Mouse (Mus musculus) G1E (cell line): ENCODE data around the gene Nr2c2ap. TPM values are rescaled to one million over a fixed set of nuclear protein-coding genes. Genes with fewer than 3 reads are reported as not detected.

Experiments used
- ATAC-seq: 2 replicates; pipeline ENCODE4 v1.8.0; 2016; ENCODE audit warnings: mild to moderate bottlenecking; ENCODE audit not compliant: insufficient number of reproducible peaks, poor library complexity, low FRiP score, severe bottlenecking; ENCODE audit errors: extremely low read depth
- DNase-seq: peaks from one replicate; pipeline ENCODE4 v3.0.0; 2012; ENCODE audit warnings: low spot score
- H3K27me3 ChIP-seq: 2 replicates; pipeline ENCODE4 v1.6.1; 2012; ENCODE audit warnings: mild to moderate bottlenecking, low read length, inconsistent platforms; ENCODE audit not compliant: insufficient read depth
- H3K36me3 ChIP-seq: replicated peaks from 2 replicates; pipeline ENCODE3; 2012; ENCODE audit warnings: mild to moderate bottlenecking, inconsistent platforms
- H3K4me1 ChIP-seq: 2 replicates; pipeline ENCODE4 v1.6.1; 2012; ENCODE audit warnings: low read depth, low read length, inconsistent platforms, mixed read lengths; ENCODE audit not compliant: insufficient read depth
- H3K4me3 ChIP-seq: 2 replicates; pipeline ENCODE4 v1.5.1; 2012; ENCODE audit warnings: low read depth, mild to moderate bottlenecking, inconsistent platforms, low read length, moderate library complexity, mixed read lengths
- H3K9me3 ChIP-seq: replicated peaks from 2 replicates; pipeline ENCODE4 v1.6.1; 2012; ENCODE audit warnings: inconsistent platforms
- CTCF ChIP-seq: IDR thresholded peaks from 2 replicates; pipeline ENCODE4 v1.5.1; 2012; ENCODE audit warnings: low read depth, low read length, inconsistent platforms, mixed read lengths
- GATA1 ChIP-seq: IDR thresholded peaks from 2 replicates; pipeline ENCODE4 v1.6.1; 2012; ENCODE audit warnings: borderline replicate concordance, low read length, inconsistent platforms, mixed read lengths
- GATA2 ChIP-seq: IDR thresholded peaks from 2 replicates; pipeline ENCODE4 v1.6.1; 2012; ENCODE audit warnings: low read depth, low read length, inconsistent platforms, borderline replicate concordance
- POLR2AphosphoS5 ChIP-seq: IDR thresholded peaks from 2 replicates; pipeline ENCODE4 v1.6.1; 2012; ENCODE audit warnings: low read depth, low read length, inconsistent platforms; ENCODE audit not compliant: insufficient replicate concordance
- TAL1 ChIP-seq: conservative IDR thresholded peaks from 2 replicates; pipeline ENCODE4 v1.6.1; 2012; ENCODE audit warnings: low read depth, low read length, inconsistent platforms, mixed read lengths
- polyA plus RNA-seq: library from polyadenylated mRNA; stranded (reverse); fragments of >175 nt; gene quantifications from 2 replicates; pipeline ENCODE4 v1.2.3, GENCODE M21; 2012
- total RNA-seq, 2 experiments: library from RNA; stranded (forward) in 1 of 2; stranded (reverse) in 1 of 2; fragments of 200-1000 nt in 1 of 2; fragments of >200 nt in 1 of 2; fragmentation: Nextera tagmentation in 1 of 2; gene quantifications; 2 replicates each; pipeline ENCODE4 v1.2.3; 2014 to 2017

Nr2c2ap gene
- total and polyA plus RNA-seq, 3 experiments, result 8.5 to 19.4 (median 12.0) TPM

GRCm38 (mm10) chr8:70087237-70087636 lies 43.9 kb upstream of the Nr2c2ap start:
- ATAC-seq (no peak), DNase-seq (no peak)
- no peak for TF ChIP-seq POLR2AphosphoS5
- TF ChIP-seq TAL1, result no peak
- no peak for TF ChIP-seq GATA1
- Histone ChIP-seq H3K9me3 (peaks cover 14% of the 10 kb centered on the region), H3K4me1 (no peaks in the 10 kb centered on the region; the same call in 1 of the 2 replicates), H3K4me3 (no peak overlapping the region), H3K27me3 (peaks cover 52% of the 10 kb centered on the region), H3K36me3 (no peaks in the 10 kb centered on the region)

GRCm38 (mm10) chr8:70087836-70088650 lies 43.1 kb upstream of the Nr2c2ap start:
- Histone ChIP-seq H3K36me3 (no peaks in the 10 kb centered on the region), H3K9me3 (peaks cover 14% of the 10 kb centered on the region), H3K4me3 (no peak overlapping the region), H3K4me1 (no peaks in the 10 kb centered on the region; the same call in 1 of the 2 replicates), H3K27me3 (peaks cover 50% of the 10 kb centered on the region)
- DNase-seq (no peak), ATAC-seq (no peak)
- no peak for TF ChIP-seq POLR2AphosphoS5

- Histone ChIP-seq H3K27me3 (peaks cover 40% of the 10 kb centered on the region), H3K4me1 (no peaks in the 10 kb centered on the region; the same call in 1 of the 2 replicates), H3K9me3 (peaks cover 8% of the 10 kb centered on the region), H3K36me3 (no peaks in the 10 kb centered on the region), H3K4me3 (no peak overlapping the region)
- ATAC-seq (no peak), DNase-seq (no peak)
- no peak for TF ChIP-seq TAL1
Observed at GRCm38 (mm10) chr8:70089296-70089960, 41.7 kb upstream of the Nr2c2ap start.

GRCm38 (mm10) chr8:70092786-70093185 lies 38.3 kb upstream of the Nr2c2ap start:
- Histone ChIP-seq H3K36me3 (no peaks in the 10 kb centered on the region), H3K4me3 (no peak overlapping the region), H3K9me3 (peaks cover 3% of the 10 kb centered on the region), H3K4me1 (no peaks in the 10 kb centered on the region), H3K27me3 (peaks cover 36% of the 10 kb centered on the region)
- no peak for DNase-seq
- ATAC-seq, result no peak
- TF ChIP-seq POLR2AphosphoS5 (no peak), CTCF (no peak)

GRCm38 (mm10) chr8:70099276-70099675 lies 31.9 kb upstream of the Nr2c2ap start:
- H3K4me1 ChIP-seq, result no peaks in the 10 kb centered on the region
- no peak overlapping the region for H3K4me3 ChIP-seq
- ATAC-seq (no peak), DNase-seq (no peak)
- no peaks in the 10 kb centered on the region; the same call in 1 of the 2 replicates for H3K9me3 ChIP-seq
- peaks cover 11% of the 10 kb centered on the region; the same call in 1 of the 2 replicates for H3K27me3 ChIP-seq
- H3K36me3 ChIP-seq, result no peaks in the 10 kb centered on the region
- TF ChIP-seq CTCF, result no peak
- no peak for TF ChIP-seq TAL1
- TF ChIP-seq GATA1, result no peak
- TF ChIP-seq POLR2AphosphoS5, result no peak
- no peak for TF ChIP-seq GATA2

GRCm38 (mm10) chr8:70100241-70100640 lies 30.9 kb upstream of the Nr2c2ap start:
- no peak for DNase-seq
- H3K27me3 ChIP-seq, result peaks cover 7% of the 10 kb centered on the region; the same call in 1 of the 2 replicates

More at GRCm38 (mm10) chr8:70100241-70100640, 30.9 kb upstream of the Nr2c2ap start:
- no peak for TF ChIP-seq GATA2
- TF ChIP-seq GATA1, result no peak
- TF ChIP-seq TAL1, result no peak
- no peak for TF ChIP-seq CTCF
- no peak for TF ChIP-seq POLR2AphosphoS5
- Histone ChIP-seq H3K4me1 (peaks cover 6% of the 10 kb centered on the region; the same call in 1 of the 2 replicates), H3K4me3 (no peak overlapping the region), H3K36me3 (no peaks in the 10 kb centered on the region), H3K9me3 (no peaks in the 10 kb centered on the region; the same call in 1 of the 2 replicates)
- no peak for ATAC-seq
